Mouse (Mus musculus) cerebellum, postnatal 14 days (tissue): ENCODE data around the gene Gprc5b.

Experiments
- DNase-seq, 2 experiments: peaks; one replicate each; pipeline ENCODE4 v3.0.0; 2021; ENCODE audit warnings: mixed read lengths in 2 of 2

Gene Gprc5b

GRCm38 (mm10) chr7:118989275-118989856 lies 5.6 kb downstream of the Gprc5b start:
- no peak for DNase-seq

- DNase-seq: no peak
Measured at GRCm38 (mm10) chr7:118986369-118986768, 8.6 kb downstream of the Gprc5b start.

- DNase-seq: no peak
Measured at GRCm38 (mm10) chr7:118985786-118986185, 9.2 kb downstream of the Gprc5b start.

- DNase-seq: peak; percentile 97
Measured at GRCm38 (mm10) chr7:118983961-118984360, 11.1 kb downstream of the Gprc5b start.

GRCm38 (mm10) chr7:118982586-118982985 lies 12.4 kb downstream of the Gprc5b start:
- no peak for DNase-seq

- no peak for DNase-seq
Measured at GRCm38 (mm10) chr7:118981831-118982230, 13.2 kb downstream of the Gprc5b start.

GRCm38 (mm10) chr7:118981346-118981745 lies 13.7 kb downstream of the Gprc5b start:
- no peak for DNase-seq

GRCm38 (mm10) chr7:118979708-118980107 lies 15.3 kb downstream of the Gprc5b start:
- DNase-seq: peak; percentile 84 to 90

- no peak for DNase-seq
Measured at GRCm38 (mm10) chr7:118979121-118979520, 15.9 kb downstream of the Gprc5b start.

GRCm38 (mm10) chr7:118977167-118977543 lies 17.9 kb downstream of the Gprc5b start:
- peak in 1 of 2 experiments; percentile 17 for DNase-seq

GRCm38 (mm10) chr7:118976414-118977166 lies 18.4 kb downstream of the Gprc5b start:
- DNase-seq: peak; percentile 85 to 88

GRCm38 (mm10) chr7:118975837-118976236 lies 19.2 kb downstream of the Gprc5b start:
- peak in 1 of 2 experiments; percentile 34 for DNase-seq

- DNase-seq: peak in 1 of 2 experiments; percentile 20
Measured at GRCm38 (mm10) chr7:118973377-118973776, 21.6 kb downstream of the Gprc5b start.

GRCm38 (mm10) chr7:118972306-118972705 lies 22.7 kb downstream of the Gprc5b start:
- DNase-seq: peak; percentile 53 to 63

- DNase-seq: no peak
Measured at GRCm38 (mm10) chr7:118971499-118971898, 23.5 kb downstream of the Gprc5b start.

- DNase-seq: no peak
Measured at GRCm38 (mm10) chr7:118968870-118969269, 26.1 kb downstream of the Gprc5b start.

GRCm38 (mm10) chr7:118965198-118965597 lies 29.8 kb downstream of the Gprc5b start:
- peak; percentile 24 to 40 for DNase-seq

GRCm38 (mm10) chr7:118964777-118965176 lies 30.2 kb downstream of the Gprc5b start:
- no peak for DNase-seq

- DNase-seq: no peak
Measured at GRCm38 (mm10) chr7:118959209-118959608, 35.8 kb downstream of the Gprc5b start.

- DNase-seq: no peak
Measured at GRCm38 (mm10) chr7:118956616-118957246, 38.3 kb downstream of the Gprc5b start.

GRCm38 (mm10) chr7:118954968-118955367 lies 40.0 kb downstream of the Gprc5b start:
- DNase-seq: no peak

GRCm38 (mm10) chr7:118953626-118954282 lies 41.3 kb downstream of the Gprc5b start:
- DNase-seq: no peak

- no peak for DNase-seq
Measured at GRCm38 (mm10) chr7:118949749-118950148, 45.3 kb downstream of the Gprc5b start.
